Mouse (Mus musculus) intestine, embryonic 16.5 days (tissue): ENCODE measurements around the gene Ppa1. TPM values are rescaled to one million over a fixed set of nuclear protein-coding genes. Genes with fewer than 3 reads are reported as not detected.

ENCODE experiments used
- ATAC-seq: fragments of 200-750 bp; cut with Nextera tagmentation; 2 replicates; pipeline ENCODE4 v1.8.0; 2017; ENCODE audit warnings: moderate TSS enrichment, moderate library complexity
- H3K27ac ChIP-seq: fragments of 300-500 bp; sonication (generic); 2 replicates; pipeline ENCODE4 v1.5.1; 2014; ENCODE audit warnings: mild to moderate bottlenecking, low read length
- H3K27me3 ChIP-seq: fragments of 300-500 bp; sonication (generic); replicated peaks from 2 replicates; pipeline ENCODE4 v1.6.1; 2014; ENCODE audit warnings: low read length, control low read depth, mixed read lengths; ENCODE audit not compliant: control insufficient read depth, insufficient read depth
- H3K36me3 ChIP-seq: fragments of 300-500 bp; sonication (generic); 2 replicates; pipeline ENCODE4 v1.6.1; 2014; ENCODE audit warnings: low read length, control low read depth; ENCODE audit not compliant: control insufficient read depth, insufficient read depth
- H3K4me1 ChIP-seq: fragments of 300-500 bp; sonication (generic); 2 replicates; pipeline ENCODE4 v1.6.1; 2014; ENCODE audit warnings: low read length, control low read depth, mixed read lengths; ENCODE audit not compliant: control insufficient read depth, insufficient read depth
- H3K4me2 ChIP-seq: fragments of 300-500 bp; sonication (generic); 2 replicates; pipeline ENCODE4 v1.6.1; 2014; ENCODE audit warnings: low read depth, low read length, control low read depth
- H3K4me3 ChIP-seq: fragments of 300-500 bp; sonication (generic); 2 replicates; pipeline ENCODE4 v1.5.1; 2014; ENCODE audit warnings: mild to moderate bottlenecking, low read length
- H3K9ac ChIP-seq: fragments of 300-500 bp; sonication (generic); 2 replicates; pipeline ENCODE4 v1.6.1; 2014; ENCODE audit warnings: low read depth, low read length
- H3K9me3 ChIP-seq: fragments of 300-500 bp; sonication (generic); 2 replicates; pipeline ENCODE4 v1.6.1; 2016; ENCODE audit warnings: low read length, control low read depth; ENCODE audit not compliant: control insufficient read depth
- WGBS: fragments of 180-500 bp; shearing (Covaris S2); extraction: QIAGEN DNeasy Blood & Tissue Kit; methylation state at CpG from one replicate; pipeline ENCODE4 v1.1.7; 2014; 5-methylcytosine and 5-hydroxymethylcytosine counted together
- polyA plus RNA-seq: library from polyadenylated mRNA; unstranded; fragments of >200 nt; fragmentation: Nextera tagmentation; extraction: Ambion mirVana; gene quantifications from 2 replicates; pipeline ENCODE4 v1.2.1, GENCODE M21; 2015

Ppa1 gene
- polyA plus RNA-seq, 1 experiment from 2014 or later: 233 TPM

GRCm38 (mm10) chr10:61657985-61658384 is 9.6 kb downstream of the Ppa1 start:
- WGBS: 26% methylated on average over 4 of the region's 4 CpGs
- H3K27ac ChIP-seq: peak overlapping the region; percentile 16; the same call in 1 of the 2 replicates
- H3K4me1 ChIP-seq: peaks cover 4% of the 10 kb centered on the region; the same call in 1 of the 2 replicates
- no peaks in the 10 kb centered on the region for H3K9me3 ChIP-seq
- H3K36me3 ChIP-seq: peaks cover 3% of the 10 kb centered on the region; the same call in 1 of the 2 replicates
- no peak; the same call in 1 of the 2 replicates for ATAC-seq
- H3K4me2 ChIP-seq: no peak overlapping the region
- H3K9ac ChIP-seq: no peak overlapping the region
- no peaks in the 10 kb centered on the region for H3K27me3 ChIP-seq
- no peak overlapping the region for H3K4me3 ChIP-seq

GRCm38 (mm10) chr10:61661887-61662286 is 13.5 kb downstream of the Ppa1 start:
- H3K4me3 ChIP-seq: no peak overlapping the region
- H3K4me1 ChIP-seq: no peaks in the 10 kb centered on the region
- no peaks in the 10 kb centered on the region for H3K27me3 ChIP-seq
- 79% methylated on average over 8 of the region's 8 CpGs for WGBS
- H3K9ac ChIP-seq: no peak overlapping the region
- H3K4me2 ChIP-seq: no peak overlapping the region
- no peaks in the 10 kb centered on the region for H3K9me3 ChIP-seq
- ATAC-seq: no peak
- H3K27ac ChIP-seq: no peak overlapping the region
- H3K36me3 ChIP-seq: peaks cover 3% of the 10 kb centered on the region; the same call in 1 of the 2 replicates

GRCm38 (mm10) chr10:61662391-61662988 is 14.1 kb downstream of the Ppa1 start:
- Histone ChIP-seq H3K4me1 (no peaks in the 10 kb centered on the region), H3K4me3 (no peak overlapping the region), H3K9me3 (no peaks in the 10 kb centered on the region), H3K9ac (no peak overlapping the region), H3K27ac (no peak overlapping the region), H3K27me3 (no peaks in the 10 kb centered on the region), H3K4me2 (no peak overlapping the region), H3K36me3 (peaks cover 3% of the 10 kb centered on the region; the same call in 1 of the 2 replicates)
- 65% methylated on average over 10 of the region's 10 CpGs for WGBS
- ATAC-seq: no peak

GRCm38 (mm10) chr10:61665111-61665510 is 16.8 kb downstream of the Ppa1 start:
- Histone ChIP-seq H3K4me3 (no peak overlapping the region), H3K4me2 (no peak overlapping the region), H3K27me3 (no peaks in the 10 kb centered on the region), H3K9ac (no peak overlapping the region), H3K9me3 (no peaks in the 10 kb centered on the region), H3K4me1 (no peaks in the 10 kb centered on the region), H3K36me3 (no peaks in the 10 kb centered on the region), H3K27ac (no peak overlapping the region)
- WGBS: 89% methylated on average over 10 of the region's 10 CpGs
- no peak for ATAC-seq

GRCm38 (mm10) chr10:61665651-61666050 is 17.3 kb downstream of the Ppa1 start:
- no peak overlapping the region for H3K4me3 ChIP-seq
- no peak overlapping the region for H3K4me2 ChIP-seq
- H3K9ac ChIP-seq: no peak overlapping the region
- H3K27ac ChIP-seq: no peak overlapping the region
- no peaks in the 10 kb centered on the region for H3K9me3 ChIP-seq
- 88% methylated on average over 3 of the region's 3 CpGs for WGBS
- H3K4me1 ChIP-seq: no peaks in the 10 kb centered on the region
- H3K27me3 ChIP-seq: no peaks in the 10 kb centered on the region
- no peak for ATAC-seq
- H3K36me3 ChIP-seq: no peaks in the 10 kb centered on the region; the same call in 1 of the 2 replicates

- Histone ChIP-seq H3K4me3 (no peak overlapping the region), H3K9ac (no peak overlapping the region), H3K9me3 (no peaks in the 10 kb centered on the region), H3K4me1 (no peaks in the 10 kb centered on the region), H3K27ac (no peak overlapping the region), H3K27me3 (no peaks in the 10 kb centered on the region), H3K36me3 (peaks cover 4% of the 10 kb centered on the region; the same call in 1 of the 2 replicates), H3K4me2 (no peak overlapping the region)
- 76% methylated on average over 7 of the region's 7 CpGs for WGBS
- no peak for ATAC-seq
These were observed 20.9 kb downstream of the Ppa1 start for GRCm38 (mm10) chr10:61669289-61669688.

- no peaks in the 10 kb centered on the region for H3K9me3 ChIP-seq
- H3K27me3 ChIP-seq: no peaks in the 10 kb centered on the region
- no peak overlapping the region for H3K9ac ChIP-seq
- H3K27ac ChIP-seq: no peak overlapping the region
- no peak overlapping the region for H3K4me3 ChIP-seq
- ATAC-seq: no peak
- H3K36me3 ChIP-seq: peaks cover 7% of the 10 kb centered on the region
- H3K4me2 ChIP-seq: no peak overlapping the region
- H3K4me1 ChIP-seq: no peaks in the 10 kb centered on the region
These were observed 21.5 kb downstream of the Ppa1 start for GRCm38 (mm10) chr10:61669896-61670295.

- H3K4me1 ChIP-seq: no peaks in the 10 kb centered on the region
- H3K27me3 ChIP-seq: no peaks in the 10 kb centered on the region
- no peaks in the 10 kb centered on the region for H3K9me3 ChIP-seq
- ATAC-seq: no peak
- peaks cover 7% of the 10 kb centered on the region for H3K36me3 ChIP-seq
- WGBS: 98% methylated on average over 3 of the region's 3 CpGs
- H3K4me3 ChIP-seq: no peak overlapping the region
- H3K4me2 ChIP-seq: no peak overlapping the region
- no peak overlapping the region for H3K27ac ChIP-seq
- H3K9ac ChIP-seq: no peak overlapping the region
These were observed 22.4 kb downstream of the Ppa1 start for GRCm38 (mm10) chr10:61670758-61671157.

GRCm38 (mm10) chr10:61675935-61676334 is 27.6 kb downstream of the Ppa1 start:
- Histone ChIP-seq H3K9ac (no peak overlapping the region), H3K4me1 (no peaks in the 10 kb centered on the region), H3K4me2 (no peak overlapping the region), H3K27me3 (no peaks in the 10 kb centered on the region), H3K9me3 (no peaks in the 10 kb centered on the region), H3K27ac (no peak overlapping the region), H3K4me3 (no peak overlapping the region), H3K36me3 (peaks cover 7% of the 10 kb centered on the region)
- 77% methylated on average over 3 of the region's 3 CpGs for WGBS
- ATAC-seq: no peak

GRCm38 (mm10) chr10:61679545-61679944 is 31.2 kb downstream of the Ppa1 start:
- Histone ChIP-seq H3K4me3 (peak overlapping the region; percentile 93), H3K9me3 (no peaks in the 10 kb centered on the region), H3K4me2 (peak overlapping the region; percentile 69), H3K27me3 (no peaks in the 10 kb centered on the region), H3K36me3 (peaks cover under 1% of the 10 kb centered on the region; the same call in 1 of the 2 replicates), H3K4me1 (0 out of 2 replicates have a peak, but pooled peaks cover 3% of the 10 kb centered on the region), H3K27ac (peak overlapping the region; percentile 80), H3K9ac (peak overlapping the region; percentile 65)
- ATAC-seq: peak; percentile 25
- WGBS: 31% methylated on average over 9 of the region's 9 CpGs
